Mouse (Mus musculus) lung, postnatal 0 days (tissue): ENCODE measurements around the gene Prss48. TPM values are rescaled to one million over a fixed set of nuclear protein-coding genes. Genes with fewer than 3 reads are reported as not detected.
A peak's percentile ranks its signal among the peaks of the same experiment; 100 is the strongest.

Source experiments
- ATAC-seq: fragments of 200-750 bp; cut with Nextera tagmentation; 2 replicates; pipeline ENCODE4 v1.8.0; 2017; ENCODE audit warnings: moderate library complexity
- DNase-seq: peaks from one replicate; pipeline ENCODE4 v3.0.0-alpha.2; 2016; ENCODE audit warnings: low spot score
- H3K27ac ChIP-seq: fragments of 300-500 bp; sonication (generic); 2 replicates; pipeline ENCODE4 v1.5.1; 2014; ENCODE audit warnings: antibody characterized with exemption, mild to moderate bottlenecking, low read length, mixed read lengths
- H3K27me3 ChIP-seq: fragments of 300-500 bp; sonication (generic); replicated peaks from 2 replicates; pipeline ENCODE4 v1.6.1; 2014; ENCODE audit warnings: low read length, mixed read lengths; ENCODE audit not compliant: insufficient read depth
- H3K36me3 ChIP-seq: fragments of 300-500 bp; sonication (generic); 2 replicates; pipeline ENCODE4 v1.6.1; 2014; ENCODE audit warnings: low read length, mixed read lengths; ENCODE audit not compliant: insufficient read depth
- H3K4me1 ChIP-seq: fragments of 300-500 bp; sonication (generic); 2 replicates; pipeline ENCODE4 v1.6.1; 2014; ENCODE audit warnings: antibody characterized with exemption, low read depth, low read length, mixed read lengths; ENCODE audit not compliant: insufficient read depth
- H3K4me2 ChIP-seq: fragments of 300-500 bp; sonication (generic); replicated peaks from 2 replicates; pipeline ENCODE4 v1.6.1; 2014; ENCODE audit warnings: low read depth, mild to moderate bottlenecking, low read length, moderate library complexity, mixed read lengths
- H3K4me3 ChIP-seq: fragments of 300-500 bp; sonication (generic); 2 replicates; pipeline ENCODE4 v1.5.1; 2014; ENCODE audit warnings: low read depth, low read length
- H3K9ac ChIP-seq: fragments of 300-500 bp; sonication (generic); replicated peaks from 2 replicates; pipeline ENCODE4 v1.6.1; 2014; ENCODE audit warnings: low read depth, mild to moderate bottlenecking
- H3K9me3 ChIP-seq: fragments of 300-500 bp; sonication (generic); 2 replicates; pipeline ENCODE4 v1.6.1; 2016; ENCODE audit warnings: low read length, mixed read lengths
- CTCF ChIP-seq: IDR thresholded peaks from 2 replicates; pipeline ENCODE4 v1.5.1; 2016; ENCODE audit warnings: antibody characterized with exemption, mild to moderate bottlenecking
- EP300 ChIP-seq: IDR thresholded peaks from 2 replicates; pipeline ENCODE4 v1.6.1; 2016; ENCODE audit warnings: antibody characterized with exemption, mild to moderate bottlenecking, control low read depth
- WGBS: fragments of 180-500 bp; shearing (Covaris S2); extraction: QIAGEN DNeasy Blood & Tissue Kit; methylation state at CpG from one replicate; pipeline ENCODE4 v1.1.7; 2014; 5-methylcytosine and 5-hydroxymethylcytosine counted together
- polyA plus RNA-seq: library from polyadenylated mRNA; unstranded; fragments of >200 nt; fragmentation: Nextera tagmentation; extraction: Ambion mirVana; gene quantifications from 2 replicates; pipeline ENCODE4 v1.2.1, GENCODE M21; 2015

Gene Prss48
- polyA plus RNA-seq, 1 experiment from 2014 or later: not detected

DNA sequence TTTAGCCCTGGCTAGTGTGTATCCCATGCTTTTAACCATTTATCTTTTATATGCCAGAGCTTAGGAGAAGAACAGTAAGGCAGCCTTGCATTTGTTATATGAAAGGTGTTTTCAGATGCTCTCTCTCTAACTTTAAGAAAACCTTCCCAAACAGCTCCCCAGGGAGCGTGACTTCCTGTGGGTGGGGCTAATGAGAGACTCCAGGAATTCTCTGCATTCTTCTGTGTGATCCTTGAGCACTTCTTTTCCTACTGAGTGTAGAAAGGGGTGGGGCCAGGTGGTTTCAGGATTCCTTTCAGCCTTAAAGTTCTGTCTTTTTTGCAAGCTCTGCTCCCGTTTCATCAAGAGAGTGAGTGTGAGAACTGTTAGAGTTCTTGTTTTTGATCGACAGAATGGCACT is 8.3 kb upstream of the Prss48 start:
- DNase-seq (peak; percentile 67), ATAC-seq (peak; percentile 60; the same call in 1 of the 2 replicates)
- H3K4me1 ChIP-seq: peaks cover 4% of the 10 kb centered on the region; the same call in 1 of the 2 replicates
- no peaks in the 10 kb centered on the region for H3K27me3 ChIP-seq
- no peak overlapping the region for H3K4me3 ChIP-seq
- 59% methylated on average over 3 of the region's 3 CpGs for WGBS
- no peak for TF ChIP-seq CTCF
- peak; percentile 49; the same call in 1 of the 2 replicates for TF ChIP-seq EP300
- H3K9me3 ChIP-seq: no peaks in the 10 kb centered on the region
- H3K4me2 ChIP-seq: no peak overlapping the region
- no peaks in the 10 kb centered on the region for H3K36me3 ChIP-seq
- peak overlapping the region; percentile 70 for H3K27ac ChIP-seq
- no peak overlapping the region for H3K9ac ChIP-seq

DNA sequence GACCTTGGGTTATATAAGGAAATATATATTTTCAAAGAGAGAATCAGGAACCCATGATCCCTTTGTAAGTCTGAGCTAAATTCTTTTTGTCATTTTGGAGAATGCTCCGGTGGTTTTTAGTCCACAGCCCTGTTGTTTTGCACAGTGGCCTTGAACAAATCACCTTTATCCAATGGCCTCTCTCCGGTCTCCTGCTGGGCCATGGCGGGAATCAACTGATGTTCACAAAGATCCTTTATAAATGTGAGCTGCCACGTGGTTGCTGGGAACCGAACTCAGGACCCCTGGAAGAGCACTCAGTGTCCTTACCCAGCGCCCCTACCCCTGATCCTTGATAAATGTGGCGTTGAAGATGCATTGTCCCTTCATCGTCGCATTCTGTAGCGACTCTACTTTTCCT is 2.5 kb upstream of the Prss48 start:
- Histone ChIP-seq H3K36me3 (no peaks in the 10 kb centered on the region), H3K27me3 (no peaks in the 10 kb centered on the region), H3K9me3 (no peaks in the 10 kb centered on the region), H3K27ac (no peak overlapping the region), H3K4me2 (no peak overlapping the region), H3K4me3 (no peak overlapping the region), H3K4me1 (no peaks in the 10 kb centered on the region; the same call in 1 of the 2 replicates), H3K9ac (no peak overlapping the region)
- no peak for ATAC-seq
- WGBS: 94% methylated on average over 10 of the region's 10 CpGs
- DNase-seq: no peak
- TF ChIP-seq CTCF (no peak), EP300 (no peak)

DNA sequence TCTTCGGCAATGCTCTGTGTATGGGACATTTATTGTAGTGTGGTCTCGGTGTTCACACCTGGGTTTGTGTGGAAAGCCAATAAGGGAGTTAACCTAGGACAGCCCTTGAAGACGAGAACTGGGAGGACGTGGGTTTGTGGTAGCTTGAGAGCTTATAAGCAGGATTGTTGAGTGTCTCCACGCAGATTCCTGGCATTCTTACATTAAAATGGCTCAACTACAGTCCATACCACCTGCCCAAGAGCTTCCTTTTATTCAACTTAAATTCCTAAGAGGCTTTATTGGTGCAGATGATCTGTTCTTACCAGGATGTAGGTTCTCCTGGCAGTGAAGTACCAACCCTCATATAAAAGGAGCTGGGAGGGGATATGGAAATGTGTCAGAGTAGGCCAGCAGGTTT is 649 bp upstream of the Prss48 start:
- no peaks in the 10 kb centered on the region for H3K9me3 ChIP-seq
- H3K27ac ChIP-seq: peak overlapping the region; percentile 44; the same call in 1 of the 2 replicates
- H3K9ac ChIP-seq: no peak overlapping the region
- H3K4me2 ChIP-seq: no peak overlapping the region
- DNase-seq (peak; percentile 76), ATAC-seq (peak; percentile 90)
- WGBS: 52% methylated on average over 5 of the region's 5 CpGs
- peak; percentile 88 for TF ChIP-seq EP300
- no peak for TF ChIP-seq CTCF
- no peak overlapping the region for H3K4me3 ChIP-seq
- H3K36me3 ChIP-seq: no peaks in the 10 kb centered on the region
- H3K4me1 ChIP-seq: no peaks in the 10 kb centered on the region; the same call in 1 of the 2 replicates
- H3K27me3 ChIP-seq: no peaks in the 10 kb centered on the region

DNA sequence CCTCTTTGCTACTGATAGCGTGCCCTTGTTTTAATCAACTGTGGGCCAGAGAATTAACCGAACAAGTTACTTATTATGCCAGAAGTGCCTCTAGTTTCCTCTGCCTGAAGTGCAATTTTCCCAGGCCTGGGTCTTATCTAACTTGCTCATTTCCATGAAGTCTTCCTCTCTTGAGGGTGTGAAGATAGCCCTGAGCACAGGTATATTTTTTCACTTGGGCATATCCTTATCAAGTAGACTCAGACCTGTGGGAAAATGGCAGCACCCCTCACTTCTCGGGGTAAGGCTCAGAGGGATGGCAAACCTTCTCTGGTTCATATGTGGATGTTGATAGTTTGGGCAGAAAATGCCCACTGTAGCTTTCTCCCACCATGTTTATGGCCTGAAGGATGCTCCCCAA is 1.0 kb downstream of the Prss48 start:
- H3K4me1 ChIP-seq: no peaks in the 10 kb centered on the region; the same call in 1 of the 2 replicates
- no peaks in the 10 kb centered on the region for H3K9me3 ChIP-seq
- no peaks in the 10 kb centered on the region for H3K36me3 ChIP-seq
- no peak for DNase-seq
- no peak overlapping the region for H3K9ac ChIP-seq
- ATAC-seq: no peak
- H3K27ac ChIP-seq: peak overlapping the region; percentile 48; the same call in 1 of the 2 replicates
- H3K4me2 ChIP-seq: no peak overlapping the region
- no peaks in the 10 kb centered on the region for H3K27me3 ChIP-seq
- H3K4me3 ChIP-seq: no peak overlapping the region
- no peak for TF ChIP-seq EP300
- TF ChIP-seq CTCF: no peak
- WGBS: 65% methylated on average over 3 of the region's 3 CpGs

DNA sequence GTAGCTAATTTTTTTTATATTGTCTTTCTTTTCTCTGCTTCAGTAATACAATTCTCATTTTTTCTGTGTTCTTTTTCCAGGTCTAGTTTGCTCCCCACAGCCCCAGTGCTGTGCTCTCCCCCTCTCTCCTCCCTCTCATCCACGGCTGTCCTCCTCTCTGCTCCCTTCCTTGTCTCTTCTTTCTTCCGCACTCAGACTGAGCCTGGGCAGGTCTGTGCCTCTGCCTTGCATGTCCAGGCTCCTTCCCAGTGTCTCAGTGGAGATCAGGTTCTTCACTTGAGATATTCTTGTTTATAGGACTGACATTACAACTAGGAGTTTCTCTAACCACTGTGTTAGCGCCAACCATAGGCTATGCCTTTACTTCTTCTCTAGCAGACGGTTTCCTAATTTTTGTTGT is 7.6 kb downstream of the Prss48 start:
- ATAC-seq: no peak
- no peak overlapping the region for H3K27ac ChIP-seq
- peaks cover 13% of the 10 kb centered on the region; the same call in 1 of the 2 replicates for H3K4me1 ChIP-seq
- no peak overlapping the region for H3K4me2 ChIP-seq
- 72% methylated on average over 4 of the region's 4 CpGs for WGBS
- no peaks in the 10 kb centered on the region for H3K27me3 ChIP-seq
- no peak overlapping the region for H3K9ac ChIP-seq
- H3K4me3 ChIP-seq: no peak overlapping the region
- no peak for TF ChIP-seq CTCF
- TF ChIP-seq EP300: no peak
- no peaks in the 10 kb centered on the region for H3K9me3 ChIP-seq
- no peak for DNase-seq
- H3K36me3 ChIP-seq: no peaks in the 10 kb centered on the region

DNA sequence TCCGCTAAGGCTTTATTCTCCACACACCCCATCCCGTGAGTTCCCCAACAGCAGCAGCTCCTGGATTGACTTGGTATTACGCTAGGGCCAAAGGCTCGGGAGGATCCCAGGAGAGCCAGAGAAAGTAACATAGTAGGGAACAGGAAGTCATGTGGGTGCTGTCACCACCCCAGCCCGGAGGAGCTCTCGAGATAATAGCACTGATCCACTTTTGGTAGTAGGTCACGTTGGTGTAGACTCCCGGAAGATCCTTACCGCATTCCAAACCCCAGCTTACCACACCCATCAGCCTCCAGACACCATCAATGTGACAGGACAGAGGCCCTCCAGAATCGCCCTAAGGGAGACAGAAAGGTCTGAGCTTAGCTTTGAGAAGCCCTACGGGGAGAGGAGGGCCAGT is 8.5 kb downstream of the Prss48 start:
- no peak overlapping the region for H3K27ac ChIP-seq
- WGBS: 44% methylated on average over 11 of the region's 11 CpGs
- H3K4me3 ChIP-seq: no peak overlapping the region
- no peaks in the 10 kb centered on the region for H3K27me3 ChIP-seq
- no peak overlapping the region for H3K9ac ChIP-seq
- ATAC-seq (peak; percentile 60), DNase-seq (no peak)
- no peaks in the 10 kb centered on the region for H3K9me3 ChIP-seq
- no peak for TF ChIP-seq EP300
- TF ChIP-seq CTCF: no peak
- H3K4me2 ChIP-seq: no peak overlapping the region
- peaks cover 13% of the 10 kb centered on the region; the same call in 1 of the 2 replicates for H3K4me1 ChIP-seq
- H3K36me3 ChIP-seq: no peaks in the 10 kb centered on the region

DNA sequence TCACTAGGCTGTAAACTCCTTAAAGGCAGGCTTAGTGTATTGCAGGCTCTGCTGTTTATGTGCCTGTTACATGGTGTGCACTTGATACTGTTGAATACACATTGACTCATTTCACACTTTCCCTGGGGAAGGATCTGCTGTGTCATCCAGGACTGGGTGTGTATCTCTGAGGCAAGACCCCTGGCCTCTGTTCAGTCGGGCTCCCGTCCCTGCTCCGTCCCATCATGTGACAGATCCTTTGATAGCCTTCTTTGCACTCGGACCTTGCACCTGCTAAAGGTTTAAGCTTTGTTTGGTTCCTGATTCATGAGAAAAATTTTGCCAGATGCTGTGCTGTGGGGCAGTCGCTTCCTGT is 10.5 kb downstream of the Prss48 start:
- Histone ChIP-seq H3K36me3 (no peaks in the 10 kb centered on the region), H3K27ac (no peak overlapping the region), H3K4me2 (no peak overlapping the region), H3K4me3 (no peak overlapping the region), H3K9ac (no peak overlapping the region), H3K4me1 (peaks cover 13% of the 10 kb centered on the region; the same call in 1 of the 2 replicates), H3K27me3 (no peaks in the 10 kb centered on the region), H3K9me3 (no peaks in the 10 kb centered on the region)
- WGBS: 53% methylated on average over 5 of the region's 5 CpGs
- DNase-seq (peak; percentile 43), ATAC-seq (peak; percentile 49)
- TF ChIP-seq CTCF (no peak), EP300 (no peak)
